Mouse (Mus musculus) hindbrain, postnatal 0 days (tissue): ENCODE measurements around the gene 6430628N08Rik. TPM values are rescaled to one million over a fixed set of nuclear protein-coding genes. Genes with fewer than 3 reads are reported as not detected.

ENCODE experiments used
- ATAC-seq: fragments of 200-750 bp; cut with Nextera tagmentation; 2 replicates; pipeline ENCODE4 v1.8.0; 2017; ENCODE audit warnings: mild to moderate bottlenecking, moderate TSS enrichment, moderate library complexity
- DNase-seq: peaks from one replicate; pipeline ENCODE4 v3.0.0-alpha.2; 2015; ENCODE audit warnings: low spot score
- H3K27ac ChIP-seq: fragments of 300-500 bp; sonication (generic); 2 replicates; pipeline ENCODE4 v1.5.1; 2014; ENCODE audit warnings: mild to moderate bottlenecking
- H3K27me3 ChIP-seq: fragments of 300-500 bp; sonication (generic); 2 replicates; pipeline ENCODE4 v1.6.1; 2014; ENCODE audit warnings: low read length, mixed read lengths; ENCODE audit not compliant: insufficient read depth
- H3K36me3 ChIP-seq: fragments of 300-500 bp; sonication (generic); 2 replicates; pipeline ENCODE4 v1.6.1; 2014; ENCODE audit warnings: low read length, mixed read lengths; ENCODE audit not compliant: insufficient read depth
- H3K4me1 ChIP-seq: fragments of 300-500 bp; sonication (generic); 2 replicates; pipeline ENCODE4 v1.6.1; 2014; ENCODE audit warnings: antibody characterized with exemption, low read length, mixed read lengths; ENCODE audit not compliant: insufficient read depth
- H3K4me2 ChIP-seq: fragments of 300-500 bp; sonication (generic); 2 replicates; pipeline ENCODE4 v1.6.1; 2014; ENCODE audit warnings: low read depth, mild to moderate bottlenecking, low read length, moderate library complexity, mixed read lengths
- H3K4me3 ChIP-seq: fragments of 300-500 bp; sonication (generic); 2 replicates; pipeline ENCODE4 v1.5.1; 2014; ENCODE audit warnings: low read length
- H3K9ac ChIP-seq: fragments of 300-500 bp; sonication (generic); replicated peaks from 2 replicates; pipeline ENCODE4 v1.6.1; 2014; ENCODE audit warnings: mild to moderate bottlenecking, low read length, moderate library complexity, mixed read lengths
- H3K9me3 ChIP-seq: fragments of 300-500 bp; sonication (generic); 2 replicates; pipeline ENCODE4 v1.6.1; 2016; ENCODE audit warnings: low read length, mixed read lengths
- CTCF ChIP-seq: IDR thresholded peaks from 2 replicates; pipeline ENCODE4 v1.5.1; 2016; ENCODE audit warnings: antibody characterized with exemption, control low read depth, low read depth
- whole genome bisulfite sequencing: fragments of 180-500 bp; shearing (Covaris S2); extraction: QIAGEN DNeasy Blood & Tissue Kit; methylation state at CpG from one replicate; pipeline ENCODE4 v1.1.7; 2014; 5-methylcytosine and 5-hydroxymethylcytosine counted together
- polyA plus RNA-seq: library from polyadenylated mRNA; unstranded; fragments of >200 nt; fragmentation: Nextera tagmentation; extraction: Ambion mirVana; gene quantifications from 2 replicates; pipeline ENCODE4 v1.2.1, GENCODE M21; 2015
- total RNA-seq: library from RNA; depleted of rRNA; stranded (reverse); fragments of >200 nt; gene quantifications from 2 replicates; pipeline ENCODE4 v1.2.3, GENCODE M21; 2014

Gene 6430628N08Rik
- total and polyA plus RNA-seq, 2 experiments from 2014 or later: 0.16 to 0.49 TPM

GRCm38 (mm10) chr4:115904375-115904774 is 13.9 kb downstream of the 6430628N08Rik start:
- no peaks in the 10 kb centered on the region for H3K4me1 ChIP-seq
- no peak for TF ChIP-seq CTCF
- no peak overlapping the region for H3K27ac ChIP-seq
- no peaks in the 10 kb centered on the region for H3K36me3 ChIP-seq
- 0 out of 2 replicates have a peak, but pooled peaks cover 18% of the 10 kb centered on the region for H3K27me3 ChIP-seq
- H3K4me3 ChIP-seq: no peak overlapping the region
- 12% methylated on average over 12 of the region's 12 CpGs for WGBS
- ATAC-seq (no peak), DNase-seq (peak; percentile 40)
- H3K9me3 ChIP-seq: no peaks in the 10 kb centered on the region
- H3K4me2 ChIP-seq: no peak overlapping the region
- no peak overlapping the region for H3K9ac ChIP-seq

- Histone ChIP-seq H3K9me3 (no peaks in the 10 kb centered on the region), H3K27ac (no peak overlapping the region), H3K9ac (no peak overlapping the region), H3K4me1 (no peaks in the 10 kb centered on the region), H3K4me2 (no peak overlapping the region), H3K27me3 (0 out of 2 replicates have a peak, but pooled peaks cover 18% of the 10 kb centered on the region), H3K4me3 (no peak overlapping the region), H3K36me3 (no peaks in the 10 kb centered on the region)
- 10% methylated on average over 7 of the region's 7 CpGs for WGBS
- TF ChIP-seq CTCF: no peak
- DNase-seq (peak; percentile 59), ATAC-seq (peak; percentile 55)
These were observed 15.2 kb downstream of the 6430628N08Rik start for GRCm38 (mm10) chr4:115905701-115906100.

GRCm38 (mm10) chr4:115906791-115907190 is 16.3 kb downstream of the 6430628N08Rik start:
- ATAC-seq (no peak), DNase-seq (no peak)
- no peak for TF ChIP-seq CTCF
- H3K9ac ChIP-seq: no peak overlapping the region
- no peaks in the 10 kb centered on the region for H3K4me1 ChIP-seq
- H3K9me3 ChIP-seq: no peaks in the 10 kb centered on the region
- H3K27ac ChIP-seq: no peak overlapping the region
- 83% methylated on average over 3 of the region's 3 CpGs for WGBS
- no peak overlapping the region for H3K4me2 ChIP-seq
- H3K36me3 ChIP-seq: no peaks in the 10 kb centered on the region
- H3K4me3 ChIP-seq: no peak overlapping the region
- H3K27me3 ChIP-seq: 0 out of 2 replicates have a peak, but pooled peaks cover 18% of the 10 kb centered on the region

- WGBS: 59% methylated on average over 1 of the region's 1 CpGs
- H3K27ac ChIP-seq: no peak overlapping the region
- 0 out of 2 replicates have a peak, but pooled peaks cover 11% of the 10 kb centered on the region for H3K27me3 ChIP-seq
- no peak for TF ChIP-seq CTCF
- no peaks in the 10 kb centered on the region for H3K9me3 ChIP-seq
- no peak overlapping the region for H3K9ac ChIP-seq
- H3K4me2 ChIP-seq: no peak overlapping the region
- H3K36me3 ChIP-seq: no peaks in the 10 kb centered on the region
- ATAC-seq (no peak), DNase-seq (no peak)
- H3K4me1 ChIP-seq: no peaks in the 10 kb centered on the region
- no peak overlapping the region for H3K4me3 ChIP-seq
These were observed 17.5 kb downstream of the 6430628N08Rik start for GRCm38 (mm10) chr4:115907994-115908393.

GRCm38 (mm10) chr4:115908641-115909040 is 18.2 kb downstream of the 6430628N08Rik start:
- ATAC-seq: peak; percentile 66; the same call in 1 of the 2 replicates
- 0 out of 2 replicates have a peak, but pooled peaks cover 11% of the 10 kb centered on the region for H3K27me3 ChIP-seq
- H3K36me3 ChIP-seq: no peaks in the 10 kb centered on the region
- H3K4me1 ChIP-seq: no peaks in the 10 kb centered on the region
- WGBS: 10% methylated on average over 7 of the region's 7 CpGs
- H3K9ac ChIP-seq: no peak overlapping the region
- DNase-seq: peak; percentile 68
- no peak overlapping the region for H3K4me2 ChIP-seq
- no peak overlapping the region for H3K4me3 ChIP-seq
- H3K27ac ChIP-seq: no peak overlapping the region
- H3K9me3 ChIP-seq: no peaks in the 10 kb centered on the region
- TF ChIP-seq CTCF: no peak

GRCm38 (mm10) chr4:115911586-115911985 is 21.1 kb downstream of the 6430628N08Rik start:
- Histone ChIP-seq H3K27me3 (0 out of 2 replicates have a peak, but pooled peaks cover 5% of the 10 kb centered on the region), H3K9ac (no peak overlapping the region), H3K36me3 (no peaks in the 10 kb centered on the region), H3K4me1 (no peaks in the 10 kb centered on the region), H3K4me2 (no peak overlapping the region), H3K9me3 (no peaks in the 10 kb centered on the region), H3K27ac (no peak overlapping the region), H3K4me3 (no peak overlapping the region)
- DNase-seq (no peak), ATAC-seq (no peak)
- 9% methylated on average over 4 of the region's 4 CpGs for WGBS
- TF ChIP-seq CTCF: no peak

- DNase-seq: no peak
- H3K27me3 ChIP-seq: no peaks in the 10 kb centered on the region
- WGBS: 73% methylated on average over 16 of the region's 16 CpGs
- H3K9ac ChIP-seq: no peak overlapping the region
- ATAC-seq: no peak
- no peaks in the 10 kb centered on the region for H3K4me1 ChIP-seq
- H3K36me3 ChIP-seq: no peaks in the 10 kb centered on the region
- no peak overlapping the region for H3K27ac ChIP-seq
- no peak for TF ChIP-seq CTCF
- no peaks in the 10 kb centered on the region for H3K9me3 ChIP-seq
- no peak overlapping the region for H3K4me2 ChIP-seq
- H3K4me3 ChIP-seq: no peak overlapping the region
These were observed 29.4 kb downstream of the 6430628N08Rik start for GRCm38 (mm10) chr4:115919911-115920310.
